Mouse (Mus musculus) lung, postnatal 0 days (tissue): ENCODE data around the gene Spred3. TPM values are rescaled to one million over a fixed set of nuclear protein-coding genes. Genes with fewer than 3 reads are reported as not detected.

Experiments
- ATAC-seq: fragments of 200-750 bp; cut with Nextera tagmentation; 2 replicates; pipeline ENCODE4 v1.8.0; 2017; ENCODE audit warnings: moderate library complexity
- DNase-seq: peaks from one replicate; pipeline ENCODE4 v3.0.0-alpha.2; 2016; ENCODE audit warnings: low spot score
- H3K27ac ChIP-seq: fragments of 300-500 bp; sonication (generic); 2 replicates; pipeline ENCODE4 v1.5.1; 2014; ENCODE audit warnings: antibody characterized with exemption, mild to moderate bottlenecking, low read length, mixed read lengths
- H3K27me3 ChIP-seq: fragments of 300-500 bp; sonication (generic); replicated peaks from 2 replicates; pipeline ENCODE4 v1.6.1; 2014; ENCODE audit warnings: low read length, mixed read lengths; ENCODE audit not compliant: insufficient read depth
- H3K36me3 ChIP-seq: fragments of 300-500 bp; sonication (generic); 2 replicates; pipeline ENCODE4 v1.6.1; 2014; ENCODE audit warnings: low read length, mixed read lengths; ENCODE audit not compliant: insufficient read depth
- H3K4me1 ChIP-seq: fragments of 300-500 bp; sonication (generic); 2 replicates; pipeline ENCODE4 v1.6.1; 2014; ENCODE audit warnings: antibody characterized with exemption, low read depth, low read length, mixed read lengths; ENCODE audit not compliant: insufficient read depth
- H3K4me2 ChIP-seq: fragments of 300-500 bp; sonication (generic); replicated peaks from 2 replicates; pipeline ENCODE4 v1.6.1; 2014; ENCODE audit warnings: low read depth, mild to moderate bottlenecking, low read length, moderate library complexity, mixed read lengths
- H3K4me3 ChIP-seq: fragments of 300-500 bp; sonication (generic); 2 replicates; pipeline ENCODE4 v1.5.1; 2014; ENCODE audit warnings: low read depth, low read length
- H3K9ac ChIP-seq: fragments of 300-500 bp; sonication (generic); replicated peaks from 2 replicates; pipeline ENCODE4 v1.6.1; 2014; ENCODE audit warnings: low read depth, mild to moderate bottlenecking
- H3K9me3 ChIP-seq: fragments of 300-500 bp; sonication (generic); 2 replicates; pipeline ENCODE4 v1.6.1; 2016; ENCODE audit warnings: low read length, mixed read lengths
- CTCF ChIP-seq: IDR thresholded peaks from 2 replicates; pipeline ENCODE4 v1.5.1; 2016; ENCODE audit warnings: antibody characterized with exemption, mild to moderate bottlenecking
- EP300 ChIP-seq: IDR thresholded peaks from 2 replicates; pipeline ENCODE4 v1.6.1; 2016; ENCODE audit warnings: antibody characterized with exemption, mild to moderate bottlenecking, control low read depth
- WGBS: fragments of 180-500 bp; shearing (Covaris S2); extraction: QIAGEN DNeasy Blood & Tissue Kit; methylation state at CpG from one replicate; pipeline ENCODE4 v1.1.7; 2014; 5-methylcytosine and 5-hydroxymethylcytosine counted together
- polyA plus RNA-seq: library from polyadenylated mRNA; unstranded; fragments of >200 nt; fragmentation: Nextera tagmentation; extraction: Ambion mirVana; gene quantifications from 2 replicates; pipeline ENCODE4 v1.2.1, GENCODE M21; 2015

The Spred3 gene
- polyA plus RNA-seq, 1 experiment from 2014 or later = 0.95 TPM

DNA sequence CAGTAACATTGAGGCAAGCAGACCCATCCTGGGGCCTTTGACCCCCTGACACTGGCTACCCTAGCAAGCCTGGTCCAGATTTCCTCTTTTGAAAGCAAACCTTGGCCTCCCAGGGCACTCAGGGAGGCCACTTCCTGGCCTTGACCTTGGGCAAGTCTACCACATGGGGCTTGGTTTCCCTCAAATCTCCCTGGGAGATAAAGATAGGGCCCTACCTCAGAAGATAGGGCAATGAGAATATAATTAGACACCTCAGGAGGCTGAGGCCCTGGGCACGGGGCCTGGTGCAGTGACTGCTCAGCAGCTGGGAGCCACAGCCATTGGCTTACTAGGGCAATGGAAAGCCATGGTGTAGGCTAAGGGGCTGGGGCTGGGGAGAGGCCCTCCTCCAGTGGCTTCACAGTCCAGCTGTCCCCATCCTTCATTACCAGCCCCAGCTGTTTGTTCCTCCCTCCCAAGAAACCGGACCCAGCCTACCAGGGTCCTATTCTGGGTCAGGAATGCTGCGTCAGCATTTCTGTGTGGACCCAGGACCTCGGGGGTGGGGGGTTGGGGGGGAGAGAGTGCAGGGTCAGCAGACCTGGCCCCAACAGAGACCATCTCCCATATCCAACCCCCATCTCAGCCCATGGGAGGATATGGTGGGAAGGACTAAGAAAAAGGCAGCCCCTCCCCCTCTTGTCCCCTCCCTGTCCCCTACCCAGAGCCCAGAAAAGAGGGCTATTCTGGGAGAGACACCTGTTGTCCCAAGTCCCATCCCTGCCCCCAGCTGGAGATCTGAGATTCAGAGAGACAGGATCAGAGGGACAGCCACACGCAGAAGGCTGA is 46.5 kb downstream of the Spred3 start:
- H3K9me3 ChIP-seq = no peaks in the 10 kb centered on the region
- H3K4me1 ChIP-seq = peaks cover 4% of the 10 kb centered on the region; the same call in 1 of the 2 replicates
- DNase-seq (no peak), ATAC-seq (no peak)
- H3K36me3 ChIP-seq = no peaks in the 10 kb centered on the region
- TF ChIP-seq EP300 = no peak
- no peak for TF ChIP-seq CTCF
- H3K27ac ChIP-seq = no peak overlapping the region
- H3K9ac ChIP-seq = no peak overlapping the region
- H3K27me3 ChIP-seq = no peaks in the 10 kb centered on the region
- H3K4me3 ChIP-seq = no peak overlapping the region
- WGBS = 51% methylated on average over 5 of the region's 5 CpGs
- H3K4me2 ChIP-seq = no peak overlapping the region

GRCm38 (mm10) chr7:29122821-29123220 is 47.4 kb downstream of the Spred3 start:
- no peak for DNase-seq
- H3K4me3 ChIP-seq = no peak overlapping the region
- 86% methylated on average over 9 of the region's 9 CpGs for WGBS

DNA sequence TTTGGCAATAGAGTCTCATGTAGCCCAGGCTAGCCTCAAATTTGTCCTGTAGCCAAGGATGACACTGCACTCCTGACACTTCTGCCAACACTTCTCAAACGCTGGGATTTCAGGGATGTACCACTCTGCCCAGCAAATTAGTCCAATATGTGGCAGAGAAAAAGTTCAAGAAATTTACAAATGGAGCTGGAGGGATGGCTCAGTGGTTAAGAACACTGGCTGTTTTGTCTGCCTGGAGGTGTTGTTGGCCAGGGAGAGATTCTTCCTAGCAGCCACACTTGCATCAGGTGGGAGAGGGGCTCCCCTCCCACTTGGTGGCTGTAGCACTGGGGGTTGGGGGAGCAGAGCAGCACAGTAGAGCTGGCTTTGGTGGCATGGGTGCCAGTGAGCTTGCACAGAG is 50.7 kb downstream of the Spred3 start:
- no peaks in the 10 kb centered on the region for H3K36me3 ChIP-seq
- H3K27ac ChIP-seq = no peak overlapping the region
- H3K9me3 ChIP-seq = no peaks in the 10 kb centered on the region
- no peak for TF ChIP-seq EP300
- no peak overlapping the region for H3K4me2 ChIP-seq
- DNase-seq = no peak
- WGBS = 71% methylated on average over 1 of the region's 1 CpGs
- no peaks in the 10 kb centered on the region for H3K27me3 ChIP-seq
- ATAC-seq = no peak
- no peak overlapping the region for H3K4me3 ChIP-seq
- H3K4me1 ChIP-seq = peaks cover under 1% of the 10 kb centered on the region; the same call in 1 of the 2 replicates
- no peak overlapping the region for H3K9ac ChIP-seq

More at GRCm38 (mm10) chr7:29122821-29123220, 47.4 kb downstream of the Spred3 start:
- no peak for ATAC-seq
- Histone ChIP-seq H3K9me3 (no peaks in the 10 kb centered on the region), H3K4me2 (no peak overlapping the region), H3K36me3 (no peaks in the 10 kb centered on the region), H3K9ac (no peak overlapping the region), H3K4me1 (peaks cover 4% of the 10 kb centered on the region; the same call in 1 of the 2 replicates), H3K27ac (no peak overlapping the region), H3K27me3 (no peaks in the 10 kb centered on the region)
- TF ChIP-seq EP300 = no peak

DNA sequence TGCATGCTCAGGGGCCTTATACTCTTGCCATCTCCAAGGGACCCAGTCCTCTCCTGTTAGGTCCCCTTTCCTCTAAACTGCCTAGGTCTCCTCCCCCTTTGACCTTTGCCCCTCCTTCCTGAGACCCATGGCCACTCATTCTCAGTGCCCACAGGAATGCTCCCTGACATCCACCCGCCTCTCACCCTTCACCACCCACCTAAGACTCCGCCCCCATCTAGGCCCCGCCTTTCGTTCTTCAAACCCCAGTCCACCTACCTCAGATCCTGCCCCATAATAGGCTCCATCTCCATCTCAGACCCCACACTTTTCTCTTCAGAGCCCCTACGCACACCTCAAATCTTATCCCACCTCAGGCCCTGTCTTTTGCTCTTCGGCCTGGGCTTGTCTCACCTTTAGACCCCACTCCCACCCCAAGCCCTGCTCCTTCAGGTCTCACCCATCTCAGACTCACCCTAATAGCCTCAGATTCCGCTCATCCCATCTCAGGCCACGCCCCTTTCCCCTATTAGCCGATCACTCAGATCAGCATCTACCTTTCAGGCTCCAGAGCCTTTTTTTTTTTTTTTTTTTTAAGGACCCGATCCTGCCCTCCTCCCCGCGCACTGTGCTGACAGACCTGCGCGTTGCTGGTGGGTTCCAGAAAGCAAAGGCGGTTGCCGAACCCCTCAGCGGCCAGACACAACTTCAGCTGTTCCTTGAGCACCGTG is 51.9 kb downstream of the Spred3 start:
- no peak for ATAC-seq
- no peak overlapping the region for H3K4me3 ChIP-seq

DNA sequence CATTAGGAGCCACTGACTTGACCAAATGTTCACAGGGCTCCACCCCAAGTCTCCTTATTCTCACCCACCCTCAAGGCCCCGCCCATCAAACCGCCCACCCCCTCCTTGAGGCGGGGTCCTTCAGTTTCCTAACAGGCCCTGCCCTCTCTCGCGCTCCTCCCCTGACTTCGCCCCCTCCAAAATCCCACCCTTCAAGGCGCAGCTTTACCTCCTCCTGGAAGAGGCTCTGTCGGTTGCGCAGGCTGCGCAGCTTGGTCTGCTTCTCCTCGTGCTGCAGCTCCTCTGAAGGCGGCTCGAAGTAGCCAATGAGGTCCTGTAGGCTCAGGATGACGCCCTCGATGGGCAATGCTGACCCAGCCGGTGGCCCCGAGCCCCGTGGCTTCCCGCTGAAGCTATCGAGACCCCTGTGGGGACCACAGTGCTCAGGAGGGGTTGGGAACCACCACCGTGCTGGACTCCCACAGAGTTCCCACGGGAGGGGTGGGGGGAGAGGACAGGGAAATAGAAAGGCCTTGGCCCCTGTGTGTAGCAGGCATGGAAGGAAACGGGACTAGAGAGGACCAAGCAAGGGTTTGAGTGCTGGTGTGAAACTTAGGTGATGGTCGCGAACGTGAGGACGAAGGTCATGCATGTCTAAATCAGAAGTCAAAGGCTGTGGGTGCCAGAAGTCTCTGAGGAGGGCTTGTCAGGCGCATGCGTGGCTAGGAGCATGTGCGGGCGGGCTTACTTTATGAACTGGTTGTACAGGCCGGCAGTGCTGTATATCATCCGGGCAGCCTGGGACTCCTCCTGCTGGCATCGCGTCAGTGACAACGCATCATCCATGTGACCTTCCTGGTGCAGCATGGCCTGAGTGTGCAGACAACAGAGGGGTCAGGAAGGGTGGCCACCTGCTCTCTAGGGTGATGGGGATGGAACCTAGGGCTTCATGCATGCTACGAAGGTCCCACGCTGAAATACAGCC is 60.9 kb downstream of the Spred3 start:
- H3K36me3 ChIP-seq = no peaks in the 10 kb centered on the region
- H3K4me3 ChIP-seq = no peak overlapping the region
- no peak for TF ChIP-seq EP300
- no peak for TF ChIP-seq CTCF
- no peaks in the 10 kb centered on the region for H3K9me3 ChIP-seq
- H3K27me3 ChIP-seq = no peaks in the 10 kb centered on the region
- ATAC-seq (peak; percentile 58), DNase-seq (peak; percentile 22)
- no peak overlapping the region for H3K9ac ChIP-seq
- WGBS = 25% methylated on average over 38 of the region's 38 CpGs
- H3K4me2 ChIP-seq = peak overlapping the region; percentile 25
- no peak overlapping the region for H3K27ac ChIP-seq
- no peaks in the 10 kb centered on the region for H3K4me1 ChIP-seq

More for the DNA sequence above, 51.9 kb downstream of the Spred3 start:
- H3K9me3 ChIP-seq = no peaks in the 10 kb centered on the region
- H3K9ac ChIP-seq = no peak overlapping the region
- TF ChIP-seq CTCF = no peak
- TF ChIP-seq EP300 = no peak
- no peaks in the 10 kb centered on the region for H3K4me1 ChIP-seq
- DNase-seq = no peak
- no peaks in the 10 kb centered on the region for H3K36me3 ChIP-seq
- 18% methylated on average over 18 of the region's 18 CpGs for WGBS
- no peak overlapping the region for H3K4me2 ChIP-seq
- no peak overlapping the region for H3K27ac ChIP-seq
- H3K27me3 ChIP-seq = no peaks in the 10 kb centered on the region

Other genes starting within 250 kb of the Spred3 start
- gene Actn4, start 208.1 kb downstream of the Spred3 start, polyA plus RNA-seq = 202 and 218 TPM in 2 replicates
- gene Eif3k, start 188.5 kb downstream of the Spred3 start, polyA plus RNA-seq = 287 and 294 TPM in 2 replicates
- 2.0 and 3.5 TPM in 2 replicates for gene Map4k1, start 188.4 kb downstream of the Spred3 start, polyA plus RNA-seq
- 0.01 and 0.05 TPM in 2 replicates for gene Ryr1, start 45.2 kb downstream of the Spred3 start, polyA plus RNA-seq
- 1.3 and 2.4 TPM in 2 replicates for gene Rasgrp4, start 35.6 kb downstream of the Spred3 start, polyA plus RNA-seq
- gene Fam98c, start 14.2 kb downstream of the Spred3 start, polyA plus RNA-seq = 35.7 and 40.2 TPM in 2 replicates
- 0.11 and 0.44 TPM in 2 replicates for gene Ggn, start 201 bp downstream of the Spred3 start, polyA plus RNA-seq
- 234 and 250 TPM in 2 replicates for gene Psmd8, start 10.3 kb upstream of the Spred3 start, polyA plus RNA-seq
- gene Catsperg1, start 43.6 kb upstream of the Spred3 start, polyA plus RNA-seq = 0.81 and 1.00 TPM in 2 replicates
- gene Kcnk6, start 62.1 kb upstream of the Spred3 start, polyA plus RNA-seq = 2.2 and 2.4 TPM in 2 replicates
- 93.9 and 96.2 TPM in 2 replicates for gene Yif1b, start 67.9 kb upstream of the Spred3 start, polyA plus RNA-seq
- gene 2200002D01Rik, start 78.1 kb upstream of the Spred3 start, polyA plus RNA-seq = 123 and 134 TPM in 2 replicates
- gene Spint2, start 111.5 kb upstream of the Spred3 start, polyA plus RNA-seq = 429 and 453 TPM in 2 replicates
- 222 and 246 TPM in 2 replicates for gene Ppp1r14a, start 118.9 kb upstream of the Spred3 start, polyA plus RNA-seq
- 2.0 and 2.5 TPM in 2 replicates for gene Dpf1, start 133.5 kb upstream of the Spred3 start, polyA plus RNA-seq